Comparison of ENCODE assay signal across 8 mouse cellular contexts in the genomic region with DNA sequence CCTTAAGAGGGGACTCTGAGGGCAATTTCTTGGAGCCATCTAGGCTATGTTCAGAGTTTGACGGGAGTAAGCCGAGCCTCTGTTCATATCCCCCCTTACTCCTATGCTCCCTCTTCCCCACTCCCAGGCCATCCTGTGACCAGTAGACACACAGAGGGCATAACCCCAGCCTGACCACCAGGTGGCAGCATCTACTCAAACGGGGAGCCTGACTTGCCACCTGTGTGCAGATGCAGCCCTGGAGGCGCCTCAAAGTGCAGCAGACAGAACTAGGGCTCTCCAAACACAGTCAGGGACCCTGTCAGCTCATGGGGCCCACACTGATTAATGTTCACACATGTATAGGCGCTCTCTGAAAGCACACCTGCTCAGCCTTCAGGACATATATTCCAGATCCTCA. TPM values are rescaled to one million over a fixed set of nuclear protein-coding genes. Genes with fewer than 3 reads are reported as not detected.
DNase-seq lines count a peak whose midpoint lies in the region; ATAC-seq and TF ChIP-seq lines count a peak whose summit lies in the region.

No protein-coding gene starts in this region.

- H3K4me3 ChIP-seq in MEL (ENCODE audit: control insufficient read depth in 1 of 2, insufficient read depth in 1 of 2, low read depth in 2 of 2, low read length in 2 of 2) = no peak overlapping the region
- H3K4me3 ChIP-seq in forebrain, embryonic 13.5 days = no peak overlapping the region

- WGBS in forebrain, embryonic 13.5 days = 7% methylated on average over 5 of the region's 5 CpGs

- TF ChIP-seq CTCF in MEL (IDR thresholded peaks at IDR 0.05 in 2 of 3, conservative IDR thresholded peaks at IDR 0.05 in 1 of 3; ENCODE audit: control insufficient read depth in 1 of 3, insufficient read depth in 1 of 3, low read depth in 2 of 3, low read length in 3 of 3, poor library complexity in 1 of 3, severe bottlenecking in 1 of 3) = peak; percentile 96 to 99 (median 99)

- H3K4me1 ChIP-seq in MEL (ENCODE audit: control insufficient read depth in 1 of 2, insufficient read depth in 2 of 2, low read length in 2 of 2) = peaks cover 0 to 22% of the 10 kb centered on the region in 2 experiments; a peak in 3 of 4 replicates
- peaks cover 15% of the 10 kb centered on the region for H3K4me1 ChIP-seq in forebrain, embryonic 13.5 days

- no peak overlapping the region for H3K9ac ChIP-seq in MEL (ENCODE audit: control insufficient read depth, low read depth, low read length, poor library complexity, severe bottlenecking)
- H3K9ac ChIP-seq in forebrain, embryonic 13.5 days = no peak overlapping the region

- no peak overlapping the region for H3K27ac ChIP-seq in MEL (ENCODE audit: control insufficient read depth, low read depth, low read length)
- H3K27ac ChIP-seq in forebrain, embryonic 13.5 days = no peak overlapping the region

- no peak overlapping the region for H3K4me2 ChIP-seq in forebrain, embryonic 13.5 days

- DNase-seq in MEL (ENCODE audit: low read depth, low spot score) = peak; percentile 89
- DNase-seq in heart, postnatal 4 days = peak; percentile 92
- peak; percentile 62 for DNase-seq in layer of hippocampus, adult 9-11 months
- DNase-seq in lung, postnatal 25 days (ENCODE audit: low spot score) = peak; percentile 86
- peak; percentile 87 for DNase-seq in retina, postnatal 1 day
- peak; percentile 86 to 87 for DNase-seq in thymus, postnatal 36 days

- no peak for TF ChIP-seq EP300 in MEL (IDR thresholded peaks at IDR 0.05; ENCODE audit: low read depth in 1 of 2, low read length in 2 of 2)

- H3K79me2 ChIP-seq in MEL (ENCODE audit: control insufficient read depth, insufficient read depth, low read length, poor library complexity) = no peaks in the 10 kb centered on the region

- peaks cover 0 to 3% of the 10 kb centered on the region in 2 experiments; a peak in 2 of 4 replicates for H3K36me3 ChIP-seq in MEL (ENCODE audit: control insufficient read depth in 1 of 2, insufficient read depth in 2 of 2, low read length in 2 of 2)
- H3K36me3 ChIP-seq in forebrain, embryonic 13.5 days (ENCODE audit: poor library complexity, severe bottlenecking) = no peaks in the 10 kb centered on the region

- H3K9me3 ChIP-seq in MEL (replicated peaks; ENCODE audit: insufficient read depth, low read length) = no peaks in the 10 kb centered on the region
- H3K9me3 ChIP-seq in forebrain, embryonic 13.5 days (replicated peaks) = no peaks in the 10 kb centered on the region

- peak; percentile 32; the same call in 1 of the 2 replicates for ATAC-seq in cerebellum, adult (ENCODE audit: insufficient number of reproducible peaks, low FRiP score, low TSS enrichment)
- peak; percentile 54 for ATAC-seq in forebrain, embryonic 13.5 days

- H3K27me3 ChIP-seq in MEL (ENCODE audit: control insufficient read depth in 1 of 2, insufficient read depth in 2 of 2, low read length in 2 of 2) = no peaks in the 10 kb centered on the region
- H3K27me3 ChIP-seq in forebrain, embryonic 13.5 days = peaks cover 35% of the 10 kb centered on the region

- peak; percentile 99 for TF ChIP-seq RAD21 in MEL (IDR thresholded peaks at IDR 0.05; ENCODE audit: low read depth, low read length)

- TF ChIP-seq POLR2A in MEL (IDR thresholded peaks at IDR 0.05; ENCODE audit: control insufficient read depth in 1 of 2, insufficient read depth in 1 of 2, low read depth in 1 of 2, low read length in 2 of 2, poor library complexity in 1 of 2) = no peak

TF ChIP-seq in MEL, 35 proteins besides CTCF, POLR2A, EP300 and RAD21:
- TF ChIP-seq ETS1 (IDR thresholded peaks at IDR 0.05; ENCODE audit: low read depth, low read length) (no peak), GATA1 (IDR thresholded peaks at IDR 0.05; ENCODE audit: low read depth, low read length) (no peak), USF2 (IDR thresholded peaks at IDR 0.05; ENCODE audit: borderline replicate concordance in 1 of 2, insufficient read depth in 1 of 2, low read depth in 1 of 2, low read length in 2 of 2) (no peak), SIN3A (IDR thresholded peaks at IDR 0.05; ENCODE audit: low read length) (peak; percentile 71; the same call in 1 of the 2 replicates), RCOR1 (IDR thresholded peaks at IDR 0.05; ENCODE audit: low read depth, low read length) (no peak), TCF12 (IDR thresholded peaks at IDR 0.05; ENCODE audit: low read depth, low read length) (0 out of 2 replicates have a peak, but pooled peaks have one; percentile 27), POLR2AphosphoS5 (IDR thresholded peaks at IDR 0.05; ENCODE audit: borderline replicate concordance, low read depth, low read length) (no peak), MAFK (IDR thresholded peaks at IDR 0.05; ENCODE audit: borderline replicate concordance, low read depth, low read length) (no peak), MAX (IDR thresholded peaks at IDR 0.05; ENCODE audit: low read length) (peak; percentile 16; the same call in 1 of the 2 replicates), NELFE (IDR thresholded peaks at IDR 0.05; ENCODE audit: low read depth, low read length) (no peak), KAT2A (conservative IDR thresholded peaks at IDR 0.05; ENCODE audit: low read depth, low read length) (no peak), TBP (IDR thresholded peaks at IDR 0.05; ENCODE audit: low read depth, low read length) (peak; percentile 33; the same call in 1 of the 2 replicates), BHLHE40 (IDR thresholded peaks at IDR 0.05; ENCODE audit: borderline replicate concordance, low read depth, low read length) (no peak), CHD2 (IDR thresholded peaks at IDR 0.05; ENCODE audit: low read length) (no peak), GABPA (IDR thresholded peaks at IDR 0.05; ENCODE audit: low read depth, low read length) (no peak), ZNF384 (IDR thresholded peaks at IDR 0.05; ENCODE audit: low read depth, low read length) (no peak), MYB (IDR thresholded peaks at IDR 0.05; ENCODE audit: low read depth, low read length) (no peak), MXI1 (IDR thresholded peaks at IDR 0.05; ENCODE audit: low read depth, low read length) (peak; percentile 56), HCFC1 (IDR thresholded peaks at IDR 0.05; ENCODE audit: low read depth, low read length) (0 out of 2 replicates have a peak, but pooled peaks have one; percentile 21), MAZ (IDR thresholded peaks at IDR 0.05; ENCODE audit: low read depth, low read length) (peak; percentile 60; the same call in 1 of the 2 replicates), ZKSCAN1 (IDR thresholded peaks at IDR 0.05; ENCODE audit: low read depth, low read length) (no peak), NRF1 (IDR thresholded peaks at IDR 0.05; ENCODE audit: insufficient read depth, low read depth, low read length, poor library complexity, severe bottlenecking) (0 out of 2 replicates have a peak, but pooled peaks have one; percentile 27), MYC (IDR thresholded peaks at IDR 0.05; ENCODE audit: low read depth, low read length) (no peak), E2F4 (IDR thresholded peaks at IDR 0.05; ENCODE audit: borderline replicate concordance, low read depth, low read length) (no peak), ZMIZ1 (IDR thresholded peaks at IDR 0.05; ENCODE audit: low read depth, low read length) (no peak), TAL1 (IDR thresholded peaks at IDR 0.05; ENCODE audit: low read length) (no peak), ELF1 (IDR thresholded peaks at IDR 0.05; ENCODE audit: low read depth, low read length) (0 out of 2 replicates have a peak, but pooled peaks have one; percentile 8), USF1 (IDR thresholded peaks at IDR 0.05; ENCODE audit: low read depth, low read length) (no peak), CHD1 (IDR thresholded peaks at IDR 0.05; ENCODE audit: low read depth, low read length) (no peak), JUND (IDR thresholded peaks at IDR 0.05; ENCODE audit: low read depth, low read length) (no peak), MEF2A (IDR thresholded peaks at IDR 0.05; ENCODE audit: extremely low read depth, insufficient replicate concordance, low read depth, low read length, poor library complexity, severe bottlenecking) (no peak), POLR2AphosphoS2 (IDR thresholded peaks at IDR 0.05; ENCODE audit: low read length) (no peak), ZC3H11A (IDR thresholded peaks at IDR 0.05; ENCODE audit: low read depth, low read length) (peak; percentile 99), SMC3 (IDR thresholded peaks at IDR 0.05; ENCODE audit: low read depth, low read length) (peak; percentile 99), UBTF (IDR thresholded peaks at IDR 0.05; ENCODE audit: borderline replicate concordance, insufficient read depth, low read depth, low read length) (no peak)

RNA-seq across cellular contexts. Expression of a gene that starts 8.8 kb away (rescaled TPM):
- 104 and 133 TPM in 2 replicates for total RNA-seq in MEL (2012; rRNA removed)
- 100 to 1,000 TPM; 260 to 343 TPM for polyA plus RNA-seq in MEL (2012; ENCODE audit: insufficient read depth in 1 of 2, insufficient read length in 2 of 2, low read depth in 1 of 2, low replicate concordance in 2 of 2, missing spikeins in 1 of 2)
- 0.48 and 0.49 TPM in 2 replicates for polyA plus RNA-seq in forebrain, embryonic 13.5 days (2015; fragmentation: Nextera tagmentation; extraction: Ambion mirVana)
- total RNA-seq in heart, postnatal 4 days (2021) = 10 to 100 TPM; 45.7 to 47.0 TPM
